Mouse (Mus musculus) liver, postnatal 0 days (tissue): ENCODE measurements around the gene Srpk2. TPM values are rescaled to one million over a fixed set of nuclear protein-coding genes. Genes with fewer than 3 reads are reported as not detected.
A peak's percentile ranks its signal among the peaks of the same experiment; 100 is the strongest.
"Not testable (repeated sequence)": the region's sequence is repeated elsewhere in the genome, so short reads cannot be mapped to it uniquely, and the experiment has no call there.

ENCODE experiments used
- ATAC-seq: fragments of 200-750 bp; cut with Nextera tagmentation; 2 replicates; pipeline ENCODE4 v1.8.0; 2017; ENCODE audit warnings: mild to moderate bottlenecking, moderate library complexity
- DNase-seq: peaks from one replicate; pipeline ENCODE4 v3.0.0-alpha.2; 2016
- H3K27ac ChIP-seq: fragments of 300-500 bp; sonication (generic); 2 replicates; pipeline ENCODE4 v1.5.1; 2014; ENCODE audit warnings: antibody characterized with exemption, moderate library complexity, mild to moderate bottlenecking, low read depth
- H3K27me3 ChIP-seq: fragments of 300-500 bp; sonication (generic); 2 replicates; pipeline ENCODE4 v1.6.1; 2014; ENCODE audit warnings: low read length, control low read depth, mixed read lengths; ENCODE audit not compliant: insufficient read depth
- H3K36me3 ChIP-seq: fragments of 300-500 bp; sonication (generic); replicated peaks from 2 replicates; pipeline ENCODE4 v1.6.1; 2014; ENCODE audit warnings: mild to moderate bottlenecking, control low read depth, low read length, moderate library complexity, mixed read lengths; ENCODE audit not compliant: insufficient read depth
- H3K4me1 ChIP-seq: fragments of 300-500 bp; sonication (generic); 2 replicates; pipeline ENCODE4 v1.6.1; 2014; ENCODE audit warnings: antibody characterized with exemption, mild to moderate bottlenecking, control low read depth; ENCODE audit not compliant: insufficient read depth
- H3K4me2 ChIP-seq: fragments of 300-500 bp; sonication (generic); 2 replicates; pipeline ENCODE4 v1.6.1; 2014; ENCODE audit warnings: low read depth, mild to moderate bottlenecking, low read length, moderate library complexity, mixed read lengths
- H3K4me3 ChIP-seq: fragments of 300-500 bp; sonication (generic); 2 replicates; pipeline ENCODE4 v1.5.1; 2014; ENCODE audit warnings: low read depth, low read length
- H3K9ac ChIP-seq: fragments of 300-500 bp; sonication (generic); replicated peaks from 2 replicates; pipeline ENCODE4 v1.6.1; 2014; ENCODE audit warnings: mild to moderate bottlenecking, moderate library complexity
- H3K9me3 ChIP-seq: fragments of 300-500 bp; sonication (generic); 2 replicates; pipeline ENCODE4 v1.6.1; 2016; ENCODE audit warnings: mild to moderate bottlenecking, control low read depth, low read length, mixed read lengths
- CTCF ChIP-seq: sonication (generic); IDR thresholded peaks from 2 replicates; pipeline ENCODE4 v1.5.1; 2016; ENCODE audit warnings: antibody characterized with exemption, low read depth
- EP300 ChIP-seq: IDR thresholded peaks from 2 replicates; pipeline ENCODE4 v1.6.1; 2016; ENCODE audit warnings: antibody characterized with exemption, low read depth, mild to moderate bottlenecking
- WGBS: fragments of 180-500 bp; shearing (Covaris S2); extraction: QIAGEN DNeasy Blood & Tissue Kit; methylation state at CpG from one replicate; pipeline ENCODE4 v1.1.7; 2014; ENCODE audit not compliant: insufficient replicate concordance; 5-methylcytosine and 5-hydroxymethylcytosine counted together
- polyA plus RNA-seq: library from polyadenylated mRNA; unstranded; fragments of >200 nt; fragmentation: Nextera tagmentation; extraction: Ambion mirVana; gene quantifications from 2 replicates; pipeline ENCODE4 v1.2.1, GENCODE M21; 2015

The Srpk2 gene
- polyA plus RNA-seq, 1 experiment from 2014 or later, result 10.9 TPM

DNA sequence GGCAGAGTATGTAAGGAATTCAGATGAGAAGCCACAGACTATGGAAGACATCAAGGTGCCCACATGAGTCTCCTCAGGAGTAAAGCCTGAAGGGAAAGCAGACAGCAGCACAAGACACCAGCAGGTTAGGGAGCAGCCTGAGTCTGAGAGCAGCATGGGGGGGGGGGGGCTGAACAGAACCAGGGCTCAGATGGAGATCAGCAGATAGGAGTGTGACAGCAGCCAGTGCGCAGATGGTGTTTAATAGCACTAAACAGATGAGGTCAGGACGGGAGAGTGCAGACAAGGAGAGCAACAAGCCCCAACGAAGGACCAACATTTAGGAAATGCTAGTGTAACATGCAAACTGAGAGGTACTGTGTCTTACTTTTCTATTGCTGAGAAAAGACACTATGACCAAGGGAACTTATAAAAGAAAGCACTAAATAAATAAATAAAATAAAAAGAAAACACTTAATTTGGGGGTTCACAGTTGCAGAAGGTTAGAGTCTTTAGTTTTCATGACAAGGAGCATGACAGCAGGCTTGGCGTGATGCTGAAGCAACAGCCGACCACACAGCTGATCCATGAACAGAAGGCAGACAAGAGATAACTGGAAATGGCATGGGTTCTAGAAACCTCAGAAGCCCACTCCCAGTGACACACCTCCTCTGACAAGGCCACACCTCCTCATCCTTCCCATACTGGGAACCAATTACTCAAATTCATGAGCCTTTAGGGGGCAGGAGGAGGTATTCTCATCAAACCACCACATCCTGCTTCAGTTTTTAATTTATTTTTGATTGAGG lies 84.5 kb downstream of the Srpk2 start:
- H3K9ac ChIP-seq, result no peak overlapping the region
- TF ChIP-seq EP300 (no peak), CTCF (no peak)
- no peak overlapping the region for H3K27ac ChIP-seq
- ATAC-seq (no peak), DNase-seq (no peak)
- H3K27me3 ChIP-seq, result no peaks in the 10 kb centered on the region
- H3K4me1 ChIP-seq, result peaks cover 21% of the 10 kb centered on the region
- H3K9me3 ChIP-seq, result no peaks in the 10 kb centered on the region
- no peak overlapping the region for H3K4me2 ChIP-seq
- WGBS, result 80% methylated on average over 5 of the region's 5 CpGs
- H3K36me3 ChIP-seq, result no peaks in the 10 kb centered on the region
- H3K4me3 ChIP-seq, result no peak overlapping the region

DNA sequence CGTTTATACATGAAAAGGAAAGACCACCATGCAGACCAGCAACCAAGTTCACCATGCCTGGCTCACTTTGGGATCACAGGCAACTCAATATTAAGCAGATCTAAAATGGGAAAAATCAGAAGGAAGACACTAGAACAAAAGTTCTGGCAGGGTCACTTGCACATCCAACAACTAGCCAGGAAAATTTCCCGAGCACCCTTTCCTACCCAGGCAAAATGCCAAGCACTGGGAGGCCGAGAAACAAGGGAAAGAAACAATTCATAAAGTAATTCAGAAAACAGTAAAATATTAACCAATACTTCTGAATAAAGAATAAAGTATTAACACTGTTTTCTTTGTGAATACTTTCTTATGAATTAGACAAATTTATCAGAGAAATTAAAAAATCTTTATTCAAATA lies 85.2 kb downstream of the Srpk2 start:
- Histone ChIP-seq H3K27me3 (no peaks in the 10 kb centered on the region), H3K9me3 (no peaks in the 10 kb centered on the region), H3K9ac (no peak overlapping the region), H3K4me3 (no peak overlapping the region), H3K4me1 (peaks cover 16% of the 10 kb centered on the region), H3K4me2 (no peak overlapping the region), H3K36me3 (0 out of 2 replicates have a peak, but pooled peaks cover 2% of the 10 kb centered on the region), H3K27ac (no peak overlapping the region)
- no peak for TF ChIP-seq EP300
- no peak for TF ChIP-seq CTCF
- ATAC-seq (no peak), DNase-seq (no peak)
- 66% methylated on average over 3 of the region's 3 CpGs for WGBS

DNA sequence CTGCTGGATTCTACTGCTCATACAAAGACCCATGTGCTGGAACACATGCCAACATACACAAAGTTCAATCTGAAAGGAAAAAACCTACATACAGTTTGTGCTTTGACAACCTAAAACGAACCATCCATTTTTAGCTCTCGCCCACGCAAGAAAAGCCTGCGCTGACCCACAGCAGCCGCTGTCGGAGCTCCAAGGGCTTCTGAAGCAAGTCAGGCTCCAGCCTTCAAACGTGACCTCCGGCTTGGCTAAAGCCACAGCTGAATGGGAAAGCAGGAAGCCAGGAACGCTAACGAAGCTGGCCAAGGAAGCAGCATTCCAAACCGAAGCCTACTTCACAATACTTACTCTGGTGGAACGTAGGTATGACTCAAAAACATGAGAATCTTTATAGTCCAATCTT lies 85.9 kb downstream of the Srpk2 start:
- Histone ChIP-seq H3K4me3 (no peak overlapping the region), H3K27me3 (no peaks in the 10 kb centered on the region), H3K4me2 (0 out of 2 replicates have a peak overlapping the region, but pooled peaks have one; percentile 18), H3K36me3 (0 out of 2 replicates have a peak, but pooled peaks cover 2% of the 10 kb centered on the region), H3K9me3 (no peaks in the 10 kb centered on the region), H3K27ac (peak overlapping the region; percentile 51), H3K9ac (no peak overlapping the region), H3K4me1 (peaks cover 15% of the 10 kb centered on the region)
- TF ChIP-seq CTCF (no peak), EP300 (no peak)
- DNase-seq (no peak), ATAC-seq (no peak)
- WGBS, result 49% methylated on average over 12 of the region's 12 CpGs

DNA sequence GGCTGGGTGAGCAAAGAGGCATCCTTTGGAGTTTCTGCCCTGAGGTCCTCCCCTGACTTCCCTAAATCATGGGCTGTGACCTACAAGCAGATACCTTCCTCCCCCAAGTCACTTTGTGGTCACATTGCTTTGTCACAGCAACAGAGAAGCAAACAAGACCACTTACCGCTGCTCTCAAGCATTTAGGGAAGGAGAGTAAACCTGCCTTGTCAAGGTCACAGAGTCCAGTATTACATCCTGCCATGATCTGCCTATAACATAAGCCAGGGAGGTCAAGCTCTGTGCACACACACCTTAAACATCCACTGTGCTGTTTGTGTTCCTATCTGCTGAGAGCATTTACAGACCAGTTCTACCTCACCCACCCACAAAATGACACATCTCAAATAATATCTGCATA lies 86.4 kb downstream of the Srpk2 start:
- no peak for DNase-seq
- 0 out of 2 replicates have a peak, but pooled peaks cover 2% of the 10 kb centered on the region for H3K36me3 ChIP-seq
- no peaks in the 10 kb centered on the region for H3K27me3 ChIP-seq
- no peak overlapping the region for H3K9ac ChIP-seq
- no peak overlapping the region for H3K4me3 ChIP-seq
- no peaks in the 10 kb centered on the region for H3K9me3 ChIP-seq
- no peak overlapping the region for H3K4me2 ChIP-seq
- H3K27ac ChIP-seq, result 0 out of 2 replicates have a peak overlapping the region, but pooled peaks have one; percentile 51
- ATAC-seq, result peak; percentile 40
- TF ChIP-seq EP300 (no peak), CTCF (no peak)
- peaks cover 15% of the 10 kb centered on the region for H3K4me1 ChIP-seq
- 0% methylated on average over 1 of the region's 1 CpGs for WGBS

DNA sequence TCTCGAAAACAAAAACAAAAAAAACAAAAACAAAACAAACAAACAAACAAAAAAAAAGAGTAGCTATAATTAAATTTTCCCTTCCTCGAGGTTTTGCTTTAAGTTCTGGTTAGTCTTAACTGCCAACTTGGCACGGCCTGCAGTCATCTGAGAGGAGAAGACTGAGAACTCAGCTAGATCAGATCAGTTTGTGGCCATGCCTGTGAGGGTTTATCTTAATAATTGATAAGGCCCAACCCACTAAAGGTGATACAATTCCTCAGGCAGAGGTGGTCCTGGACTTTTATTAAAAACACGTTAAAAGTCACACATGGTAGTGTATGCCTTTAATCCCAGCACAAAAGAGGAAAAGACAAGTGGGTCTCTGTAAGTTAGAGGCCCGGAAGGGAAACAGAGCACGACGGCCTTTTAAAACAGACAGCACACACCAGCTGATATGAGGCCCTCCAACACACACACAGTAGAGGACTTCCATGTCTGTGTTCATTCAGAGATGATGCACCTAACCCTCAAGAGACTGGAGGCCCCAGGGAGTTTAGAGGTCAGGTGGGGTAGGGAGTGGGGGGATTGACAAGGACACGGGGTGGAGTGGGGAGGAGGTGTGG lies 87.1 kb downstream of the Srpk2 start:
- H3K36me3 ChIP-seq, result 0 out of 2 replicates have a peak, but pooled peaks cover 2% of the 10 kb centered on the region
- H3K9ac ChIP-seq, result no peak overlapping the region
- no peaks in the 10 kb centered on the region for H3K9me3 ChIP-seq
- H3K27ac ChIP-seq, result no peak overlapping the region
- ATAC-seq, result no peak
- 61% methylated on average over 8 of the region's 8 CpGs for WGBS
- peaks cover 15% of the 10 kb centered on the region for H3K4me1 ChIP-seq
- H3K4me3 ChIP-seq, result no peak overlapping the region
- no peak for DNase-seq
- H3K27me3 ChIP-seq, result no peaks in the 10 kb centered on the region
- H3K4me2 ChIP-seq, result no peak overlapping the region
- no peak for TF ChIP-seq CTCF
- no peak for TF ChIP-seq EP300

DNA sequence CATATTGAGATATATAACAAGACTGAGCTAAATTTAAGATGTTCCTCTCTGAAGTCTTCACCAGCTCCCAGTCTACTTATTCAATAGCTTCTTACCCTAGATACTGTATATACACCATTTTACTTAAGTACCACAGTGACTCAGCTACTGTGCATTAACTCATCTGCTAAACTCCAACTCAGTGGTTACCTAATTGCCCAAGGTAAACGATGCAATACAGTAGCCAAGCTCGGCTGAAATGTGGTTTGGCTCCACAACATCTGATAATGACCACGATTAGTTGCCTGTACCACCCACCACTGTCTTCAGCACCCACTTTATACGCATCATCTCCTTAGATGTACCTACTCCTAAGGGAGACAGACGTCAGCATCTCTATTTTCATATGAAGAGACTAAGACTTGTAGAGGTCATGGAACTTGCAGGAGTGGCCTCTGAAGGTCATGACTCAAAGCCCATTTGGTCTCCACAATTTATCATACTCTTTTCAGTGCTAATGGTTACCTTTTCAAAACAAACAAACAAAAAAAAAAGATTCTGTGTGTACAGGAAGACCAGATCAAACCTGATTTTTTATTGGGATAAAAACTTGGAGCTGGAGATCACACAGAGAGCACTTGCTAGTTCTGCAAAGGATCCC lies 88.0 kb downstream of the Srpk2 start:
- H3K36me3 ChIP-seq, result 0 out of 2 replicates have a peak, but pooled peaks cover 2% of the 10 kb centered on the region
- H3K27me3 ChIP-seq, result no peaks in the 10 kb centered on the region
- no peak overlapping the region for H3K9ac ChIP-seq
- no peak for DNase-seq
- WGBS, result 50% methylated on average over 5 of the region's 5 CpGs
- H3K4me2 ChIP-seq, result no peak overlapping the region
- no peak overlapping the region for H3K27ac ChIP-seq
- ATAC-seq, result no peak
- H3K4me1 ChIP-seq, result peaks cover 15% of the 10 kb centered on the region
- no peak for TF ChIP-seq CTCF
- no peak for TF ChIP-seq EP300
- H3K9me3 ChIP-seq, result no peaks in the 10 kb centered on the region
- H3K4me3 ChIP-seq, result no peak overlapping the region

DNA sequence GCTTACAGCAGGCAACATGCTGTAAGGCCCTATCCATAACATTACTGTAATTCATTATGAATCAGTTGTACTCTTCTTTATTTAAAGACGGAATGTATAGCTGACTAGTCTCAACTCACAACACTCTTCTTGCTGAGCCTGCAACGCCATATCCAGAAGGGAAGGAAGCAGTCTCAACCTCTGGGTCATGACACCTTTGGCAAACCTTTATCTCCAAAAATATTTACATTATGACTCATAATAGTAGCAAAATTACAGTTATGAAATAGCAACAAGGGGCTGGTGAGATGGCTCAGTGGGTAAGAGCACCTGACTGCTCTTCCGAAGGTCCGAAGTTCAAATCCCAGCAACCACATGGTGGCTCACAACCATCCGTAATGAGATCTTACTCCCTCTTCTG lies 94.1 kb downstream of the Srpk2 start:
- WGBS, result 73% methylated on average over 4 of the region's 5 CpGs
- H3K4me1 ChIP-seq, H3K4me3 ChIP-seq, H3K4me2 ChIP-seq, H3K9me3 ChIP-seq, H3K36me3 ChIP-seq, ATAC-seq, H3K27me3 ChIP-seq, H3K27ac ChIP-seq, H3K9ac ChIP-seq, DNase-seq: not testable (repeated sequence)
